Mouse (Mus musculus) midbrain, embryonic 16.5 days (tissue): ENCODE measurements around the gene Rnf103. TPM values are rescaled to one million over a fixed set of nuclear protein-coding genes. Genes with fewer than 3 reads are reported as not detected.
A peak's percentile ranks its signal among the peaks of the same experiment; 100 is the strongest.

Source experiments
- ATAC-seq: fragments of 200-750 bp; cut with Nextera tagmentation; 2 replicates; pipeline ENCODE4 v1.8.0; 2017; ENCODE audit warnings: moderate TSS enrichment
- H3K27ac ChIP-seq: fragments of 300-500 bp; sonication (generic); 2 replicates; pipeline ENCODE4 v1.5.1; 2014; ENCODE audit warnings: mild to moderate bottlenecking, low read length, mixed read lengths
- H3K27me3 ChIP-seq: fragments of 300-500 bp; sonication (generic); 2 replicates; pipeline ENCODE4 v1.6.1; 2014; ENCODE audit warnings: low read depth, low read length, mixed read lengths; ENCODE audit not compliant: control insufficient read depth, insufficient read depth
- H3K36me3 ChIP-seq: fragments of 300-500 bp; sonication (generic); 2 replicates; pipeline ENCODE4 v1.6.1; 2014; ENCODE audit warnings: mild to moderate bottlenecking, low read length, moderate library complexity, mixed read lengths; ENCODE audit not compliant: control insufficient read depth, insufficient read depth
- H3K4me1 ChIP-seq: fragments of 300-500 bp; sonication (generic); 2 replicates; pipeline ENCODE4 v1.6.1; 2014; ENCODE audit warnings: mild to moderate bottlenecking, low read length, mixed read lengths; ENCODE audit not compliant: control insufficient read depth, insufficient read depth
- H3K4me2 ChIP-seq: fragments of 300-500 bp; sonication (generic); 2 replicates; pipeline ENCODE4 v1.6.1; 2014; ENCODE audit warnings: mild to moderate bottlenecking, low read length, mixed read lengths
- H3K4me3 ChIP-seq: fragments of 300-500 bp; sonication (generic); 2 replicates; pipeline ENCODE4 v1.5.1; 2014; ENCODE audit warnings: low read depth, mild to moderate bottlenecking, low read length, moderate library complexity, mixed read lengths
- H3K9ac ChIP-seq: fragments of 300-500 bp; sonication (generic); 2 replicates; pipeline ENCODE4 v1.6.1; 2014; ENCODE audit warnings: low read depth, low read length, mixed read lengths
- H3K9me3 ChIP-seq: fragments of 300-500 bp; sonication (generic); replicated peaks from 2 replicates; pipeline ENCODE4 v1.6.1; 2014; ENCODE audit warnings: mild to moderate bottlenecking, low read length, mixed read lengths; ENCODE audit not compliant: control insufficient read depth, poor library complexity, severe bottlenecking
- WGBS: fragments of 180-500 bp; shearing (Covaris S2); extraction: QIAGEN DNeasy Blood & Tissue Kit; methylation state at CpG from one replicate; pipeline ENCODE4 v1.1.7; 2014; 5-methylcytosine and 5-hydroxymethylcytosine counted together
- polyA plus RNA-seq: library from polyadenylated mRNA; unstranded; fragments of >200 nt; fragmentation: Nextera tagmentation; extraction: Ambion mirVana; gene quantifications from 2 replicates; pipeline ENCODE4 v1.2.1, GENCODE M21; 2015

The Rnf103 gene
- polyA plus RNA-seq, 1 experiment from 2014 or later, result 22.0 TPM

GRCm38 (mm10) chr6:71504091-71504490 lies 10.4 kb downstream of the Rnf103 start:
- Histone ChIP-seq H3K27me3 (no peaks in the 10 kb centered on the region), H3K27ac (no peak overlapping the region), H3K9me3 (no peaks in the 10 kb centered on the region), H3K4me3 (no peak overlapping the region), H3K9ac (no peak overlapping the region), H3K36me3 (peaks cover 8% of the 10 kb centered on the region; the same call in 1 of the 2 replicates), H3K4me1 (no peaks in the 10 kb centered on the region), H3K4me2 (no peak overlapping the region)
- ATAC-seq, result no peak
- 82% methylated on average over 4 of the region's 4 CpGs for WGBS

GRCm38 (mm10) chr6:71505671-71506070 lies 12.0 kb downstream of the Rnf103 start:
- Histone ChIP-seq H3K9me3 (no peaks in the 10 kb centered on the region), H3K4me1 (no peaks in the 10 kb centered on the region), H3K36me3 (peaks cover 20% of the 10 kb centered on the region; the same call in 1 of the 2 replicates), H3K4me3 (no peak overlapping the region), H3K27ac (no peak overlapping the region), H3K9ac (no peak overlapping the region), H3K4me2 (no peak overlapping the region), H3K27me3 (no peaks in the 10 kb centered on the region)
- WGBS, result 89% methylated on average over 2 of the region's 2 CpGs
- no peak for ATAC-seq

GRCm38 (mm10) chr6:71519476-71519875 lies 25.8 kb downstream of the Rnf103 start:
- Histone ChIP-seq H3K9me3 (no peaks in the 10 kb centered on the region), H3K27ac (no peak overlapping the region), H3K4me3 (no peak overlapping the region), H3K36me3 (peaks cover 3% of the 10 kb centered on the region; the same call in 1 of the 2 replicates), H3K4me1 (no peaks in the 10 kb centered on the region), H3K4me2 (no peak overlapping the region), H3K27me3 (no peaks in the 10 kb centered on the region), H3K9ac (no peak overlapping the region)
- no peak for ATAC-seq
- 89% methylated on average over 4 of the region's 4 CpGs for WGBS

GRCm38 (mm10) chr6:71525556-71525955 lies 31.9 kb downstream of the Rnf103 start:
- Histone ChIP-seq H3K9ac (no peak overlapping the region), H3K4me2 (no peak overlapping the region), H3K4me3 (no peak overlapping the region), H3K9me3 (no peaks in the 10 kb centered on the region; the same call in 1 of the 2 replicates), H3K27me3 (no peaks in the 10 kb centered on the region), H3K27ac (no peak overlapping the region), H3K4me1 (no peaks in the 10 kb centered on the region), H3K36me3 (no peaks in the 10 kb centered on the region)
- no peak for ATAC-seq
- 65% methylated on average over 3 of the region's 3 CpGs for WGBS

GRCm38 (mm10) chr6:71527056-71527455 lies 33.4 kb downstream of the Rnf103 start:
- no peaks in the 10 kb centered on the region for H3K27me3 ChIP-seq
- H3K4me3 ChIP-seq, result no peak overlapping the region
- H3K4me1 ChIP-seq, result no peaks in the 10 kb centered on the region
- ATAC-seq, result no peak
- WGBS, result 90% methylated on average over 10 of the region's 10 CpGs
- H3K9ac ChIP-seq, result no peak overlapping the region
- no peaks in the 10 kb centered on the region for H3K36me3 ChIP-seq
- H3K27ac ChIP-seq, result no peak overlapping the region
- no peak overlapping the region for H3K4me2 ChIP-seq
- no peaks in the 10 kb centered on the region; the same call in 1 of the 2 replicates for H3K9me3 ChIP-seq

- Histone ChIP-seq H3K4me3 (no peak overlapping the region), H3K27me3 (no peaks in the 10 kb centered on the region), H3K9ac (no peak overlapping the region), H3K27ac (no peak overlapping the region), H3K9me3 (no peaks in the 10 kb centered on the region; the same call in 1 of the 2 replicates), H3K36me3 (no peaks in the 10 kb centered on the region), H3K4me2 (no peak overlapping the region), H3K4me1 (no peaks in the 10 kb centered on the region)
- WGBS, result 90% methylated on average over 9 of the region's 9 CpGs
- ATAC-seq, result no peak
Observed at GRCm38 (mm10) chr6:71527826-71528225, 34.1 kb downstream of the Rnf103 start.

GRCm38 (mm10) chr6:71530176-71530575 lies 36.5 kb downstream of the Rnf103 start:
- no peaks in the 10 kb centered on the region for H3K27me3 ChIP-seq
- no peak overlapping the region for H3K4me2 ChIP-seq
- no peaks in the 10 kb centered on the region; the same call in 1 of the 2 replicates for H3K9me3 ChIP-seq
- WGBS, result 84% methylated on average over 8 of the region's 8 CpGs
- ATAC-seq, result no peak
- no peaks in the 10 kb centered on the region for H3K4me1 ChIP-seq
- H3K27ac ChIP-seq, result no peak overlapping the region
- H3K36me3 ChIP-seq, result no peaks in the 10 kb centered on the region
- H3K9ac ChIP-seq, result no peak overlapping the region
- H3K4me3 ChIP-seq, result no peak overlapping the region

GRCm38 (mm10) chr6:71537286-71537685 lies 43.6 kb downstream of the Rnf103 start:
- no peak for ATAC-seq
- Histone ChIP-seq H3K27ac (no peak overlapping the region), H3K4me3 (no peak overlapping the region), H3K9me3 (no peaks in the 10 kb centered on the region), H3K36me3 (no peaks in the 10 kb centered on the region), H3K4me1 (no peaks in the 10 kb centered on the region), H3K4me2 (no peak overlapping the region), H3K27me3 (no peaks in the 10 kb centered on the region), H3K9ac (no peak overlapping the region)

- Histone ChIP-seq H3K36me3 (no peaks in the 10 kb centered on the region), H3K9me3 (no peaks in the 10 kb centered on the region), H3K27me3 (no peaks in the 10 kb centered on the region), H3K9ac (peak within 1 kb of the TSS; percentile 99), H3K27ac (peak within 1 kb of the TSS; percentile 99), H3K4me1 (peaks cover 8% of the 10 kb centered on the region), H3K4me2 (peak within 1 kb of the TSS; percentile 74), H3K4me3 (peak within 1 kb of the TSS; percentile 87)
- ATAC-seq, result peak; percentile 99
- under 1% methylated on average over 59 of the region's 59 CpGs for WGBS
Observed at GRCm38 (mm10) chr6:71543686-71544499, 50.2 kb downstream of the Rnf103 start, which contains the start of gene Chmp3. Gene Chmp3, plus strand, starts transcription at chr6:71543797.
